Mouse (Mus musculus): Measurements from ENCODE around the gene Cdcp2. TPM values are rescaled to one million over a fixed set of nuclear protein-coding genes. Genes with fewer than 3 reads are reported as not detected.
"Not testable (repeated sequence)": the region's sequence is repeated elsewhere in the genome, so short reads cannot be mapped to it uniquely, and the experiment has no call there.

Cdcp2 gene
- polyA plus RNA-seq, 1 experiment: not detected

DNA sequence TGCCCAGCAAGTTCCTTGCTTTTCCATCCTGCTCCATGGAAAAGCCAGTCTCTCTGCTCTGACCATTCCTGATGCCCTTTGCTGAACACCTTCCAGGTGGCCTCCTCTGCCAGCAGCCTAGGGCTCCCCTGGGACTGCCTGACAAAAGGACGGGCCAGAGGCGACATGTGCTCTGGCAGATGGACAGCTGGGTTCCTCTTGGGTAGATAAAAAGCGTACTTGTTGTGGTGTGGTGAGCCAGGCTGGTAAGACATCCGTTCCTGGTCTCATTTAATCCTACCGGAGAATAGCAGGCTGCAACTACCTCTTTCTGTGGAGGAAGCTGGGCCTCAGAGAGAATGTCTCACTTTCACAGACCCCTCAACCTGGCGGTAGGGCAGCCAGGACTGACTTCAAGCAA is 648 bp upstream of the Cdcp2 start:
- TF ChIP-seq POLR2A (IDR thresholded peaks at IDR 0.05; ENCODE audit: borderline replicate concordance, insufficient read depth, low read length): no peak
- no peak for TF ChIP-seq CTCF (IDR thresholded peaks at IDR 0.05; ENCODE audit: borderline replicate concordance, insufficient read depth, low read depth, low read length)
- no peak overlapping the region for H3K27ac ChIP-seq (ENCODE audit: insufficient read depth, low read length)
- no peak overlapping the region for H3K4me3 ChIP-seq (replicated peaks; ENCODE audit: insufficient read depth, low read depth, low read length)
- 20% methylated on average over 6 of the region's 6 CpGs for WGBS
- DNase-seq: peak; percentile 26 to 28
- peaks cover 13% of the 10 kb centered on the region for H3K4me1 ChIP-seq (ENCODE audit: control insufficient read depth, insufficient read depth, low read length)
- H3K27me3 ChIP-seq (ENCODE audit: control insufficient read depth, insufficient read depth, low read length): no peaks in the 10 kb centered on the region

- TF ChIP-seq POLR2A (IDR thresholded peaks at IDR 0.05; ENCODE audit: borderline replicate concordance, insufficient read depth, low read length) (no peak), CTCF (IDR thresholded peaks at IDR 0.05; ENCODE audit: borderline replicate concordance, insufficient read depth, low read depth, low read length) (no peak)
Observed at GRCm38 (mm10) chr4:107097871-107098270, 1.2 kb downstream of the Cdcp2 start.

DNA sequence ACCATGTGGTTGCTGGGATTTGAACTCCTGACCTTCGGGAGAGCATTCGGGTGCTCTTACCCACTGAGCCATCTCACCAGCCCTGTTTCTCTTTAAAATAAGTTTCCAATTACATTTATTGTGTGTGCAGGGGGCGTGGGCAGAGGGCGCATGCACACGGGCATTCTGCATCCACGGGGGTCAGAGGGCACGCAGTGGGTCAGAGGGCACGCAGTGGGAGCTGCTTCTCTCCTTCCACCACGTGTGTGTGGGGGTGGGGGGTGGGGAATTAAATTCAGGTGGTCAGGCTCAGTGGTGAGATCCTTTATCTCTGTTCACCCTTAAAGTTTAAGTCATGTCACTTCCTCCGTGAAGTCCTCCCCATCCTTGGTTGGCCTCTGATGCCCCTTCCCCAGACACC is 1.7 kb downstream of the Cdcp2 start:
- TF ChIP-seq POLR2A (IDR thresholded peaks at IDR 0.05; ENCODE audit: borderline replicate concordance, insufficient read depth, low read length) (no peak), CTCF (IDR thresholded peaks at IDR 0.05; ENCODE audit: borderline replicate concordance, insufficient read depth, low read depth, low read length) (no peak)
- Histone ChIP-seq H3K27me3 (ENCODE audit: control insufficient read depth, insufficient read depth, low read length) (no peaks in the 10 kb centered on the region), H3K4me3 (replicated peaks; ENCODE audit: insufficient read depth, low read depth, low read length) (no peak overlapping the region), H3K27ac (ENCODE audit: insufficient read depth, low read length) (no peak overlapping the region), H3K4me1 (ENCODE audit: control insufficient read depth, insufficient read depth, low read length) (peaks cover 5% of the 10 kb centered on the region; the same call in 1 of the 2 replicates)
- 62% methylated on average over 10 of the region's 10 CpGs for WGBS
- DNase-seq: no peak

More at GRCm38 (mm10) chr4:107097871-107098270, 1.2 kb downstream of the Cdcp2 start:
- Histone ChIP-seq H3K27ac (ENCODE audit: insufficient read depth, low read length) (no peak overlapping the region), H3K4me1 (ENCODE audit: control insufficient read depth, insufficient read depth, low read length) (peaks cover 5% of the 10 kb centered on the region; the same call in 1 of the 2 replicates), H3K27me3 (ENCODE audit: control insufficient read depth, insufficient read depth, low read length) (no peaks in the 10 kb centered on the region), H3K4me3 (replicated peaks; ENCODE audit: insufficient read depth, low read depth, low read length) (no peak overlapping the region)
- WGBS: 43% methylated on average over 15 of the region's 15 CpGs
- no peak for DNase-seq

GRCm38 (mm10) chr4:107098791-107099525 is 2.3 kb downstream of the Cdcp2 start:
- no peak overlapping the region for H3K27ac ChIP-seq (ENCODE audit: insufficient read depth, low read length)
- no peak for TF ChIP-seq POLR2A (IDR thresholded peaks at IDR 0.05; ENCODE audit: borderline replicate concordance, insufficient read depth, low read length)
- no peak for TF ChIP-seq CTCF (IDR thresholded peaks at IDR 0.05; ENCODE audit: borderline replicate concordance, insufficient read depth, low read depth, low read length)
- H3K27me3 ChIP-seq (ENCODE audit: control insufficient read depth, insufficient read depth, low read length): no peaks in the 10 kb centered on the region
- H3K4me3 ChIP-seq (replicated peaks; ENCODE audit: insufficient read depth, low read depth, low read length): no peak overlapping the region
- no peak for DNase-seq
- WGBS: 55% methylated on average over 17 of the region's 17 CpGs
- peaks cover 5% of the 10 kb centered on the region; the same call in 1 of the 2 replicates for H3K4me1 ChIP-seq (ENCODE audit: control insufficient read depth, insufficient read depth, low read length)

GRCm38 (mm10) chr4:107102220-107102619 is 5.5 kb downstream of the Cdcp2 start:
- Histone ChIP-seq H3K27ac (ENCODE audit: insufficient read depth, low read length) (no peak overlapping the region), H3K4me3 (replicated peaks; ENCODE audit: insufficient read depth, low read depth, low read length) (no peak overlapping the region), H3K4me1 (ENCODE audit: control insufficient read depth, insufficient read depth, low read length) (no peaks in the 10 kb centered on the region), H3K27me3 (ENCODE audit: control insufficient read depth, insufficient read depth, low read length) (no peaks in the 10 kb centered on the region)
- 75% methylated on average over 8 of the region's 8 CpGs for WGBS
- DNase-seq: no peak
- TF ChIP-seq POLR2A (IDR thresholded peaks at IDR 0.05; ENCODE audit: borderline replicate concordance, insufficient read depth, low read length) (no peak), CTCF (IDR thresholded peaks at IDR 0.05; ENCODE audit: borderline replicate concordance, insufficient read depth, low read depth, low read length) (no peak)

DNA sequence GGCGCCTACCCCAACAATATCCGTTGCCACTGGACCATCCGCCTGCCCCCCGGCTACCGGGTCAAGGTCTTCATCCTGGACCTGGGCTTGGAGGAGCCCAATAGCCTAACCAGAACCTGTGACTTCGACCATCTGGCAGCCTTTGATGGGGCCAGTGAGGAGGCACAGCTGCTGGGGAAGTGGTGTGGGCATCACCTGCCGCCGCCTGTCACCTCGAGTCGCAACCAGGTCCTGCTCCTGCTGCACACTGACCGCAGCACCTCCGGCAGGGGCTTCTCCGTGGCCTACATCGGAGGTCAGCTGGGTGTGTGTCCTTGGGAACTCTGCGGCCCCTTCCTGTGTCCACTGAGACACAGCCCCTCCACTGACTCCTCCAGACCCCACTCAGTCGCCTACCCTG is 10.1 kb downstream of the Cdcp2 start:
- Histone ChIP-seq H3K27ac (ENCODE audit: insufficient read depth, low read length) (no peak overlapping the region), H3K4me3 (replicated peaks; ENCODE audit: insufficient read depth, low read depth, low read length) (no peak overlapping the region), H3K27me3 (ENCODE audit: control insufficient read depth, insufficient read depth, low read length) (no peaks in the 10 kb centered on the region), H3K4me1 (ENCODE audit: control insufficient read depth, insufficient read depth, low read length) (no peaks in the 10 kb centered on the region; the same call in 1 of the 2 replicates)
- WGBS: 88% methylated on average over 16 of the region's 16 CpGs
- no peak for TF ChIP-seq CTCF (IDR thresholded peaks at IDR 0.05; ENCODE audit: borderline replicate concordance, insufficient read depth, low read depth, low read length)
- TF ChIP-seq POLR2A (IDR thresholded peaks at IDR 0.05; ENCODE audit: borderline replicate concordance, insufficient read depth, low read length): no peak
- no peak for DNase-seq

DNA sequence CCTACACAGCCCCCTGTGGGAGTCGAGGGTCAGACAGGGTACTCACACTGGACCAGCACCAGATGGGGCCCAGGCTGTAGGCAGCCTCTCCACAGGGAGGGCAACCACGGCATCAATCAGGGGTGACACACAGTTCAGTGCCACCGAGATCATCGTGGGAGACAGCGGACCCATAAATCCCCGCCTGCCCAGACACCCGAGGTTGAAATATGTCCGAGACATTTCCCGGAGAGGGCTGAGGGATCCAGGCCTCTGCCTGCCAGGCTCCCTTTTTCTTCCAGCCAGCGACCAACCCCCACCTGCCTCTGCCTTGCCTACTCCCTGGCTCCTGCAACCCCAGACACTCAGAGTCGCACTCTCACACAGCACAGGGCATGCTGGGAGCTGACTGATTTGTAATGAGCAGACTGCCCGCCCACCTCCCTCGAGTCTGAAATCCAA is 11.6 kb downstream of the Cdcp2 start:
- H3K4me3 ChIP-seq (replicated peaks; ENCODE audit: insufficient read depth, low read depth, low read length): no peak overlapping the region
- H3K27me3 ChIP-seq (ENCODE audit: control insufficient read depth, insufficient read depth, low read length): no peaks in the 10 kb centered on the region
- TF ChIP-seq CTCF (IDR thresholded peaks at IDR 0.05; ENCODE audit: borderline replicate concordance, insufficient read depth, low read depth, low read length): no peak
- TF ChIP-seq POLR2A (IDR thresholded peaks at IDR 0.05; ENCODE audit: borderline replicate concordance, insufficient read depth, low read length): no peak
- H3K27ac ChIP-seq (ENCODE audit: insufficient read depth, low read length): no peak overlapping the region
- WGBS: 22% methylated on average over 13 of the region's 13 CpGs
- no peak for DNase-seq
- no peaks in the 10 kb centered on the region; the same call in 1 of the 2 replicates for H3K4me1 ChIP-seq (ENCODE audit: control insufficient read depth, insufficient read depth, low read length)

- DNase-seq; H3K27ac ChIP-seq (ENCODE audit: insufficient read depth, low read length); H3K4me3 ChIP-seq (replicated peaks; ENCODE audit: insufficient read depth, low read depth, low read length): not testable (repeated sequence)
Observed at GRCm38 (mm10) chr4:107109181-107109580, 12.5 kb downstream of the Cdcp2 start.

More at GRCm38 (mm10) chr4:107109181-107109580, 12.5 kb downstream of the Cdcp2 start:
- not testable (repeated sequence) for H3K27me3 ChIP-seq (ENCODE audit: control insufficient read depth, insufficient read depth, low read length); H3K4me1 ChIP-seq (ENCODE audit: control insufficient read depth, insufficient read depth, low read length)
- WGBS: 96% methylated on average over 6 of the region's 6 CpGs
